Mouse (Mus musculus) megakaryocyte-erythroid progenitor cell, adult 5-6 weeks (primary cell): ENCODE measurements around the gene Lmna. TPM values are rescaled to one million over a fixed set of nuclear protein-coding genes. Genes with fewer than 3 reads are reported as not detected.

ENCODE experiments used
- ATAC-seq: replicated peaks from 2 replicates; pipeline ENCODE4 v1.8.0; 2016; ENCODE audit warnings: mild to moderate bottlenecking, inconsistent platforms; ENCODE audit not compliant: severe bottlenecking, poor library complexity, low FRiP score, low TSS enrichment
- total RNA-seq, 2 experiments: library from RNA; stranded (forward) in 1 of 2; stranded (reverse) in 1 of 2; fragments of 200-1000, 215-1000 nt in 1 of 2; fragments of >200 nt in 1 of 2; fragmentation: Nextera tagmentation in 1 of 2; gene quantifications; 2 replicates each; pipeline ENCODE4 v1.2.3; 2014 to 2017

Lmna gene
- total RNA-seq, 2 experiments from 2014 or later, result 43.0 to 66.7 TPM

- no peak for ATAC-seq
Measured at GRCm38 (mm10) chr3:88435515-88435914, 74.2 kb downstream of the Lmna start.

Other genes with a start within 250 kb of the Lmna start
- gene Gm38392, start 222.7 kb downstream of the Lmna start, total RNA-seq (2014; fragmentation: Nextera tagmentation), result not detected in 2 replicates
- not detected in 2 replicates for gene Gm38392, start 222.7 kb downstream of the Lmna start, total RNA-seq (2017)
- gene Tsacc, start 213.0 kb downstream of the Lmna start, total RNA-seq (2014; fragmentation: Nextera tagmentation), result 7.2 and 19.5 TPM in 2 replicates
- 9.8 TPM in 1 of 2 replicates, not detected in the other for gene Tsacc, start 213.0 kb downstream of the Lmna start, total RNA-seq (2017)
- 703 and 802 TPM in 2 replicates for gene Cct3, start 212.8 kb downstream of the Lmna start, total RNA-seq (2014; fragmentation: Nextera tagmentation)
- gene Cct3, start 212.8 kb downstream of the Lmna start, total RNA-seq (2017), result 484 and 489 TPM in 2 replicates
- gene Glmp, start 184.9 kb downstream of the Lmna start, total RNA-seq (2014; fragmentation: Nextera tagmentation), result 39.2 and 70.5 TPM in 2 replicates
- 7.0 and 19.7 TPM in 2 replicates for gene Glmp, start 184.9 kb downstream of the Lmna start, total RNA-seq (2017)
- 1.7 and 7.8 TPM in 2 replicates for gene Tmem79, start 173.8 kb downstream of the Lmna start, total RNA-seq (2014; fragmentation: Nextera tagmentation)
- gene Tmem79, start 173.8 kb downstream of the Lmna start, total RNA-seq (2017), result 1.4 and 2.0 TPM in 2 replicates
- gene Smg5, start 173.7 kb downstream of the Lmna start, total RNA-seq (2014; fragmentation: Nextera tagmentation), result 40.7 and 57.5 TPM in 2 replicates
- gene Smg5, start 173.7 kb downstream of the Lmna start, total RNA-seq (2017), result 39.0 and 40.9 TPM in 2 replicates
- not detected in 2 replicates for gene Paqr6, start 145.4 kb downstream of the Lmna start, total RNA-seq (2014; fragmentation: Nextera tagmentation)
- gene Paqr6, start 145.4 kb downstream of the Lmna start, total RNA-seq (2017), result not detected in 2 replicates
- gene Bglap3, start 137.2 kb downstream of the Lmna start, total RNA-seq (2014; fragmentation: Nextera tagmentation), result not detected in 2 replicates
- gene Bglap3, start 137.2 kb downstream of the Lmna start, total RNA-seq (2017), result not detected in 2 replicates
- not detected in 2 replicates for gene Bglap2, start 131.3 kb downstream of the Lmna start, total RNA-seq (2014; fragmentation: Nextera tagmentation)
- gene Bglap2, start 131.3 kb downstream of the Lmna start, total RNA-seq (2017), result not detected in 2 replicates
- 2.8 TPM in 1 of 2 replicates, not detected in the other for gene Bglap, start 125.5 kb downstream of the Lmna start, total RNA-seq (2014; fragmentation: Nextera tagmentation)
- not detected in 2 replicates for gene Bglap, start 125.5 kb downstream of the Lmna start, total RNA-seq (2017)
- gene Pmf1, start 99.6 kb downstream of the Lmna start, total RNA-seq (2014; fragmentation: Nextera tagmentation), result 188 and 207 TPM in 2 replicates
- gene Pmf1, start 99.6 kb downstream of the Lmna start, total RNA-seq (2017), result 87.9 and 145 TPM in 2 replicates
- 28.0 and 30.2 TPM in 2 replicates for gene Slc25a44, start 84.8 kb downstream of the Lmna start, total RNA-seq (2014; fragmentation: Nextera tagmentation)
- 18.9 and 31.7 TPM in 2 replicates for gene Slc25a44, start 84.8 kb downstream of the Lmna start, total RNA-seq (2017)
- gene Sema4a, start 48.8 kb downstream of the Lmna start, total RNA-seq (2014; fragmentation: Nextera tagmentation), result 2.6 and 4.1 TPM in 2 replicates
- gene Sema4a, start 48.8 kb downstream of the Lmna start, total RNA-seq (2017), result 1.1 and 2.1 TPM in 2 replicates
- gene Mex3a, start 22.4 kb upstream of the Lmna start, total RNA-seq (2014; fragmentation: Nextera tagmentation), result 5.4 and 5.6 TPM in 2 replicates
- gene Mex3a, start 22.4 kb upstream of the Lmna start, total RNA-seq (2017), result 3.3 and 7.8 TPM in 2 replicates
- gene Rab25, start 38.3 kb upstream of the Lmna start, total RNA-seq (2014; fragmentation: Nextera tagmentation), result not detected in 2 replicates
- 0.14 TPM in 1 of 2 replicates, not detected in the other for gene Rab25, start 38.3 kb upstream of the Lmna start, total RNA-seq (2017)
- 36.4 and 68.6 TPM in 2 replicates for gene Lamtor2, start 43.1 kb upstream of the Lmna start, total RNA-seq (2014; fragmentation: Nextera tagmentation)
- gene Lamtor2, start 43.1 kb upstream of the Lmna start, total RNA-seq (2017), result 57.0 and 87.8 TPM in 2 replicates
- gene Ubqln4, start 43.8 kb upstream of the Lmna start, total RNA-seq (2014; fragmentation: Nextera tagmentation), result 72.3 and 94.1 TPM in 2 replicates
- gene Ubqln4, start 43.8 kb upstream of the Lmna start, total RNA-seq (2017), result 52.5 and 56.0 TPM in 2 replicates
- 200 and 308 TPM in 2 replicates for gene Ssr2, start 65.9 kb upstream of the Lmna start, total RNA-seq (2014; fragmentation: Nextera tagmentation)
- 111 and 165 TPM in 2 replicates for gene Ssr2, start 65.9 kb upstream of the Lmna start, total RNA-seq (2017)
- 94.6 and 96.0 TPM in 2 replicates for gene Arhgef2, start 96.0 kb upstream of the Lmna start, total RNA-seq (2014; fragmentation: Nextera tagmentation)
- 41.9 and 75.8 TPM in 2 replicates for gene Arhgef2, start 96.0 kb upstream of the Lmna start, total RNA-seq (2017)
- gene Rxfp4, start 143.2 kb upstream of the Lmna start, total RNA-seq (2014; fragmentation: Nextera tagmentation), result not detected in 2 replicates
- gene Rxfp4, start 143.2 kb upstream of the Lmna start, total RNA-seq (2017), result not detected in 2 replicates
- gene Khdc4, start 175.8 kb upstream of the Lmna start, total RNA-seq (2014; fragmentation: Nextera tagmentation), result 76.1 and 88.6 TPM in 2 replicates
- gene Khdc4, start 175.8 kb upstream of the Lmna start, total RNA-seq (2017), result 32.0 and 53.1 TPM in 2 replicates
- gene Rit1, start 206.9 kb upstream of the Lmna start, total RNA-seq (2014; fragmentation: Nextera tagmentation), result 16.7 and 20.0 TPM in 2 replicates
- gene Rit1, start 206.9 kb upstream of the Lmna start, total RNA-seq (2017), result 9.6 and 22.3 TPM in 2 replicates